Mouse (Mus musculus) forebrain, embryonic 11.5 days (tissue): ENCODE data around the gene Rnf8. TPM values are rescaled to one million over a fixed set of nuclear protein-coding genes. Genes with fewer than 3 reads are reported as not detected.

Source experiments
- ATAC-seq: fragments of 200-750 bp; cut with Nextera tagmentation; replicated peaks from 2 replicates; pipeline ENCODE4 v1.8.0; 2017; ENCODE audit warnings: moderate TSS enrichment; ENCODE audit not compliant: low FRiP score
- DNase-seq: peaks from one replicate; pipeline ENCODE4 v3.0.0-alpha.2; 2017; ENCODE audit warnings: low spot score
- H3K27ac ChIP-seq: fragments of 300-500 bp; sonication (generic); 2 replicates; pipeline ENCODE4 v1.5.1; 2014; ENCODE audit warnings: low read depth, low read length
- H3K27me3 ChIP-seq: fragments of 300-500 bp; sonication (generic); 2 replicates; pipeline ENCODE4 v1.6.1; 2014; ENCODE audit warnings: mild to moderate bottlenecking, low read length, mixed read lengths; ENCODE audit not compliant: control insufficient read depth, insufficient read depth
- H3K36me3 ChIP-seq: fragments of 300-500 bp; sonication (generic); 2 replicates; pipeline ENCODE4 v1.6.1; 2014; ENCODE audit warnings: mild to moderate bottlenecking, low read length, moderate library complexity, mixed read lengths; ENCODE audit not compliant: control insufficient read depth, insufficient read depth
- H3K4me1 ChIP-seq: fragments of 300-500 bp; sonication (generic); replicated peaks from 2 replicates; pipeline ENCODE4 v1.6.1; 2014; ENCODE audit warnings: low read length, mixed read lengths; ENCODE audit not compliant: control insufficient read depth, insufficient read depth
- H3K4me2 ChIP-seq: fragments of 300-500 bp; sonication (generic); 2 replicates; pipeline ENCODE4 v1.6.1; 2014; ENCODE audit warnings: low read depth, mild to moderate bottlenecking, low read length, moderate library complexity, mixed read lengths; ENCODE audit not compliant: severe bottlenecking
- H3K4me3 ChIP-seq: fragments of 300-500 bp; sonication (generic); 2 replicates; pipeline ENCODE4 v1.5.1; 2014; ENCODE audit warnings: low read depth, low read length
- H3K9ac ChIP-seq: fragments of 300-500 bp; sonication (generic); 2 replicates; pipeline ENCODE4 v1.6.1; 2014; ENCODE audit warnings: low read length
- H3K9me3 ChIP-seq: fragments of 300-500 bp; sonication (generic); 2 replicates; pipeline ENCODE4 v1.6.1; 2016; ENCODE audit warnings: low read length, mixed read lengths; ENCODE audit not compliant: control insufficient read depth
- WGBS: fragments of 180-500 bp; shearing (Covaris S2); extraction: QIAGEN DNeasy Blood & Tissue Kit; methylation state at CpG from one replicate; pipeline ENCODE4 v1.1.7; 2014; 5-methylcytosine and 5-hydroxymethylcytosine counted together
- polyA plus RNA-seq: library from polyadenylated mRNA; unstranded; fragments of >200 nt; fragmentation: Nextera tagmentation; extraction: Ambion mirVana; gene quantifications from 2 replicates; pipeline ENCODE4 v1.2.1, GENCODE M21; 2014

Rnf8 gene
- polyA plus RNA-seq, result 112 and 124 TPM in 2 replicates

DNA sequence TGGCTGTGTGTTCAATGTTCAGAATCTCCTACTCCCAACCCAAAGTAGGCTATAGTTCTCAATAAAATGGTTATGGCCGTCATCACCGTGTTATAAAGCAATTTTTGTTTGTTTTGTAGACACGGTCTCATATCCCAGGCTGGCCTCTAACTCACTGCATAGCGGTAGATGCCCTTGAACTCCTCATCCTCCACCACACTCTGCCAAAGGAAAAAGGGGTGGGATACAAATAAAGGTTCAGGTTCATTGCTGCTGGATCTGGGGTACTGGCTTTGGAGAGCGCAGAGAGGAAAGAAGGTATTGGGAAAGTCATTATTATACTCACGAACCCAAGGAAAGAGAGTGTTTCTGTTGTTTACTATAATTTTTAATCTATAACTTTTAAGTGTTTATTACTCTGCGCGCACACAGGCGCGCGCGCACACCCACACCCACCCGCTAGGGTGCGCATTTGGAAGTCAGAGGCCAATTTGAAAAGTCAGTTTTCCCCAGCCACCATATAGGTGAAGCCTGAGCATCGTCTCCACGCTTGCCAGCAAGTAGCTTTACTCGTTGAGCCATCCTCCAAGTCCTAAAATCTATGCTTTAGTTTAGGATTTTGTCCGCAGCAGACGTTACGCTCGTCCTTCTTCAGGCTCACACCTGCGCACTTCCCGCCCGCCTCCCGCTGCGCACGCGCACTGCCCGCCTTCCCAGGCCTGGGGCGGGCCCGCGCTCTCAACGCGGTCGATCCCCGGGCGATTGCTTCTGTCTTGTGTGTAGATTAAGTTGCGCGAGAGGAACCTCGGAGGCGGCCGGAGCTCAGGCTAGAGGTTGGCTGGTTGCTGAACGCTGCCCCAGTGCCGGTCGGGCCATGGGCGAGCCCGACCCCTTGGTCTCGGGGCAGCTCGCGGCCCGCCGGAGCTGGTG is at the start of gene Rnf8, which contains the start of gene Gm28043:
Gene Rnf8, plus strand, starts transcription at position 676 of the 909 bp plus-strand sequence.
Gene Gm28043, plus strand, starts transcription at position 762 of the 909 bp plus-strand sequence.
- H3K4me2 ChIP-seq, result peak within 1 kb of the TSS; percentile 89
- H3K9ac ChIP-seq, result peak within 1 kb of the TSS; percentile 97

GRCm38 (mm10) chr17:29565521-29565920 is 49.1 kb upstream of the Rnf8 start:
- Histone ChIP-seq H3K4me3 (no peak overlapping the region), H3K9ac (no peak overlapping the region), H3K27me3 (no peaks in the 10 kb centered on the region), H3K36me3 (peaks cover 2% of the 10 kb centered on the region; the same call in 1 of the 2 replicates), H3K9me3 (no peaks in the 10 kb centered on the region), H3K27ac (no peak overlapping the region), H3K4me2 (no peak overlapping the region), H3K4me1 (no peaks in the 10 kb centered on the region)
- ATAC-seq, result no peak
- DNase-seq, result no peak
- WGBS, result over 99% methylated on average over 5 of the region's 5 CpGs

More for the DNA sequence above, at the start of gene Rnf8, which contains the start of gene Gm28043:
- peak; percentile 97 for DNase-seq
- Histone ChIP-seq H3K36me3 (no peaks in the 10 kb centered on the region; the same call in 1 of the 2 replicates), H3K27me3 (no peaks in the 10 kb centered on the region), H3K4me1 (peaks cover 5% of the 10 kb centered on the region; the same call in 1 of the 2 replicates), H3K27ac (peak within 1 kb of the TSS; percentile 95), H3K9me3 (no peaks in the 10 kb centered on the region), H3K4me3 (peak within 1 kb of the TSS; percentile 97)
- ATAC-seq, result peak; percentile 93
- WGBS, result 3% methylated on average over 52 of the region's 52 CpGs

- Histone ChIP-seq H3K4me2 (no peak overlapping the region), H3K9ac (no peak overlapping the region), H3K27me3 (no peaks in the 10 kb centered on the region), H3K36me3 (peaks cover 2% of the 10 kb centered on the region; the same call in 1 of the 2 replicates), H3K4me3 (no peak overlapping the region), H3K9me3 (no peaks in the 10 kb centered on the region), H3K4me1 (no peaks in the 10 kb centered on the region), H3K27ac (no peak overlapping the region)
- ATAC-seq (no peak), DNase-seq (no peak)
- 92% methylated on average over 15 of the region's 15 CpGs for WGBS
These were observed 46.2 kb upstream of the Rnf8 start for GRCm38 (mm10) chr17:29568435-29568834.

DNA sequence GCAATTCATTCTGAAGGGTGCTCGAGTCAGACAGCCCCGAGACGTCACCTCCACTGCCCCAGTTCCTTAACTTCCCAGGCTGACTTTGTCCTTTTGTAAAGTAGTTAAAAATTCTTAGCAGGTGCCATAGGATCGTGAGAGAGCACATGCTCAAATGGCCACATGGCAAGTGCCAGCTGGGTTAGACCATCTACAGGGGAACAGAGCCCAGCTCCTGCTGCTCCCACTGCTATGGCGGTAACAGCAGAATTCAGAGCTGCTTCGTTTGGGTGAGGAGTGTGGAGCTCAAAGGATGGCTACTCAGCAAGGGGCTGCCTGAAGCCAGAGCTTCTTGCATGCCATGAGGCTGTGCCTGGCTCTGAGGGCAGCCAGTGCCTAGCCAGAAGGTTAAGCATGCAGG is 44.8 kb upstream of the Rnf8 start:
- H3K27ac ChIP-seq, result no peak overlapping the region
- H3K27me3 ChIP-seq, result no peaks in the 10 kb centered on the region
- H3K4me2 ChIP-seq, result no peak overlapping the region
- H3K4me1 ChIP-seq, result no peaks in the 10 kb centered on the region
- H3K36me3 ChIP-seq, result peaks cover 2% of the 10 kb centered on the region; the same call in 1 of the 2 replicates
- no peak overlapping the region for H3K9ac ChIP-seq
- no peak for ATAC-seq
- no peak overlapping the region for H3K4me3 ChIP-seq
- DNase-seq, result no peak
- H3K9me3 ChIP-seq, result no peaks in the 10 kb centered on the region
- 86% methylated on average over 6 of the region's 6 CpGs for WGBS

DNA sequence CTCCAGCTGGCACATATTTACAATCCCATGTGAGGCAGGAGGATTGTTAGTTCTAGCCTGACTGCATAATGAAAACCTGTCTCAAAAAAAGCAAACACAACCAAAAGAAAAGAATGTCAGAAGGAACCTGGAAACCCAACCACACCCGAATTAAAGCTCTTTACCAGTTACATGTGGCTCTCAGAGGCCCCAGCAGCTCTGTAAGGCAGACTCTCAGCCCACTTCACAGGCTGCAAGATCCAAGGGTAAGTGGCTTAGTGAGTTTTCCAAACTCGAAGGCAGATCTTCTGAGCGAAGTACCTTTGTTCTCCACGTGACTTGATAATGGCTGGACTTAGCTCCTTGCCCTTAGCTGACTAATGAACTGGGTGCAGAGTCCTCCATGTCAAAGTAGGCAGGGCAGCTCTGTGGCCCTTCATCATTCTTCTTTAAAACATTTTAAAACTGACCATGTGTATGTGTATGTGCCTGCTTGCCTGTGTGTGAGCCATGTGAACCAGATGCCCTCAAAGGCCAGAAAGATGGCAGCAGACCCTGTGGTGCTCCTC is 34.9 kb upstream of the Rnf8 start:
- Histone ChIP-seq H3K4me3 (no peak overlapping the region), H3K4me2 (no peak overlapping the region), H3K27me3 (no peaks in the 10 kb centered on the region), H3K36me3 (no peaks in the 10 kb centered on the region; the same call in 1 of the 2 replicates), H3K9me3 (no peaks in the 10 kb centered on the region), H3K27ac (no peak overlapping the region), H3K4me1 (no peaks in the 10 kb centered on the region), H3K9ac (no peak overlapping the region)
- ATAC-seq (no peak), DNase-seq (no peak)
- WGBS, result 80% methylated on average over 4 of the region's 4 CpGs

GRCm38 (mm10) chr17:29583569-29583968 is 31.0 kb upstream of the Rnf8 start:
- no peak for DNase-seq
- Histone ChIP-seq H3K4me1 (no peaks in the 10 kb centered on the region), H3K9me3 (no peaks in the 10 kb centered on the region), H3K36me3 (no peaks in the 10 kb centered on the region; the same call in 1 of the 2 replicates), H3K27ac (no peak overlapping the region), H3K9ac (no peak overlapping the region), H3K4me2 (no peak overlapping the region), H3K27me3 (no peaks in the 10 kb centered on the region), H3K4me3 (no peak overlapping the region)
- ATAC-seq, result no peak
- 92% methylated on average over 5 of the region's 5 CpGs for WGBS

DNA sequence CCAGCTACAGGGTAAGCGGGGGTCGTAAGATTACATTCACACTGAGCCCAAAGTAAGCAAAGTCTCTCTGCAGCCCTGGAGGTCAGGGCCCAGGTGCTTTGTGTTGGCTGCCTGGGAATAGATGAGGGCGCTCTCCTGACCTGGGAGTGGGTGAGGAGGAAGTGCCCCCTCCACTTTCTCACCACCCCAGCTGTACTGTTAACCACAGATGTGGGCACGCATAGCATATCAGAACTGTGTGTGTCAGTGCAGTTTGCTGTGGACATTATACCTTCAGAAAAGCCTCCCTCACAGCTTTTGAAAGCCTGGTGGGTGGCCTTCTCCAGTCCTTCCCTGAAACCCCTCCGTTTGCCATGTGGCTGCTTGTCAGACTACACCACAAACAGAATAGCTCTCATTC is 30.3 kb upstream of the Rnf8 start:
- no peak for DNase-seq
- peaks cover 3% of the 10 kb centered on the region; the same call in 1 of the 2 replicates for H3K4me1 ChIP-seq
- H3K27me3 ChIP-seq, result no peaks in the 10 kb centered on the region
- no peaks in the 10 kb centered on the region for H3K9me3 ChIP-seq
- H3K36me3 ChIP-seq, result no peaks in the 10 kb centered on the region; the same call in 1 of the 2 replicates
- no peak overlapping the region for H3K4me2 ChIP-seq
- no peak overlapping the region for H3K4me3 ChIP-seq
- WGBS, result 90% methylated on average over 5 of the region's 5 CpGs
- no peak overlapping the region for H3K27ac ChIP-seq
- no peak for ATAC-seq
- no peak overlapping the region for H3K9ac ChIP-seq

GRCm38 (mm10) chr17:29584737-29585136 is 29.9 kb upstream of the Rnf8 start:
- H3K4me2 ChIP-seq, result no peak overlapping the region
- H3K4me1 ChIP-seq, result peaks cover 6% of the 10 kb centered on the region; the same call in 1 of the 2 replicates
- WGBS, result 81% methylated on average over 3 of the region's 3 CpGs
- H3K4me3 ChIP-seq, result no peak overlapping the region
- no peak for DNase-seq
- no peak overlapping the region for H3K9ac ChIP-seq
- H3K9me3 ChIP-seq, result no peaks in the 10 kb centered on the region
- no peaks in the 10 kb centered on the region for H3K27me3 ChIP-seq
- no peak for ATAC-seq
- no peaks in the 10 kb centered on the region; the same call in 1 of the 2 replicates for H3K36me3 ChIP-seq
- H3K27ac ChIP-seq, result no peak overlapping the region
